Mouse (Mus musculus): ENCODE measurements around the gene Nmnat2.

DNA sequence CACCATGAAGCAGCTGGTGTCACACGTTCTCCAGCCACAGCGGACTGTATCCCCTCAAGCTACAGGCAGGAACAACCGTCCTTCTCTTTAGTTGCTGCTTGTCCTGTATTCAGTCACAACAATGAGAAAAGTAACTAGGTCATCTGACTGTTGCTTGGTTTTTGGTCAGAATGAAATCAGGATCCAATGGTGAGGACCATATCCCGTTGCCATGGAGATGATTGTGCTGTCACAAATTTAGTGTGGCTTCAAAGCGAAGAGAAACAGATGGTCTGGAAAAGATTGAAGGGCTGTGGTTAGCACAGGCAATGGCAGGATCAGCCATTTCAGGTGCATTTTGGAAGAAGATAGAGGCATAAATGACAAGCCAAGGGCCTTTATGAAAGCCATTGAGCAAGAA is 18.4 kb upstream of the Nmnat2 start:
- TF ChIP-seq CTCF (IDR thresholded peaks at IDR 0.05; ENCODE audit: control insufficient read depth, insufficient read depth, insufficient read length), result no peak
- no peak for TF ChIP-seq MYOD1 (IDR thresholded peaks at IDR 0.05; ENCODE audit: control insufficient read depth, insufficient read length, low read depth)
